Mouse (Mus musculus): ENCODE data around the gene Il20.

GRCm38 (mm10) chr1:130883146-130883545 is 28.1 kb downstream of the Il20 start:
- TF ChIP-seq CTCF (conservative IDR thresholded peaks at IDR 0.05; ENCODE audit: low read length) (no peak), NANOG (IDR thresholded peaks at IDR 0.05; ENCODE audit: borderline replicate concordance, low read length) (no peak), POU5F1 (IDR thresholded peaks at IDR 0.05; ENCODE audit: borderline replicate concordance, low read length) (no peak)

Data from E14TG2a.4 (cell line).